Comparison of ENCODE assay signal across 8 mouse cellular contexts in genomic region chr10:59942847-59943420, GRCm38 (mm10). TPM values are rescaled to one million over a fixed set of nuclear protein-coding genes. Genes with fewer than 3 reads are reported as not detected.
DNase-seq lines count a peak whose midpoint lies in the region; ATAC-seq and TF ChIP-seq lines count a peak whose summit lies in the region.

No protein-coding gene starts in this region.

- no peaks in the 10 kb centered on the region for H3K9me3 ChIP-seq in ES-Bruce4 (replicated peaks; ENCODE audit: control insufficient read depth, insufficient read depth, low read length, poor library complexity, severe bottlenecking)
- H3K9me3 ChIP-seq in embryonic facial prominence, embryonic 13.5 days = no peaks in the 10 kb centered on the region
- H3K9me3 ChIP-seq in heart, embryonic 13.5 days = no peaks in the 10 kb centered on the region
- H3K9me3 ChIP-seq in kidney, postnatal 0 days (replicated peaks; ENCODE audit: low read length) = no peaks in the 10 kb centered on the region
- H3K9me3 ChIP-seq in liver, embryonic 15.5 days (replicated peaks) = no peaks in the 10 kb centered on the region

- no peaks in the 10 kb centered on the region for H3K36me3 ChIP-seq in ES-Bruce4 (ENCODE audit: control insufficient read depth, insufficient read depth, low read length, poor library complexity, severe bottlenecking)
- H3K36me3 ChIP-seq in embryonic facial prominence, embryonic 13.5 days = no peaks in the 10 kb centered on the region
- no peaks in the 10 kb centered on the region for H3K36me3 ChIP-seq in heart, embryonic 13.5 days
- no peaks in the 10 kb centered on the region for H3K36me3 ChIP-seq in kidney, postnatal 0 days (ENCODE audit: insufficient read depth, low read length)
- no peaks in the 10 kb centered on the region for H3K36me3 ChIP-seq in liver, embryonic 15.5 days (replicated peaks)

- H3K9ac ChIP-seq in ES-Bruce4 (ENCODE audit: low read depth, poor library complexity, severe bottlenecking) = peak overlapping the region; percentile 10
- peak overlapping the region; percentile 65 for H3K9ac ChIP-seq in embryonic facial prominence, embryonic 13.5 days
- peak overlapping the region; percentile 75 for H3K9ac ChIP-seq in heart, embryonic 13.5 days
- peak overlapping the region; percentile 46 for H3K9ac ChIP-seq in kidney, postnatal 0 days (ENCODE audit: low read depth, low read length)
- 0 out of 2 replicates have a peak overlapping the region, but pooled peaks have one; percentile 9 for H3K9ac ChIP-seq in liver, embryonic 15.5 days

- no peak for TF ChIP-seq POLR2A in ES-Bruce4 (IDR thresholded peaks at IDR 0.05; ENCODE audit: insufficient read depth, low read length)
- TF ChIP-seq POLR2A in olfactory bulb, adult 2 months (IDR thresholded peaks at IDR 0.05; ENCODE audit: insufficient read depth, low read depth, low read length) = no peak

- WGBS in embryonic facial prominence, embryonic 13.5 days = 2% methylated on average over 16 of the region's 16 CpGs
- 2% methylated on average over 16 of the region's 16 CpGs for WGBS in heart, embryonic 13.5 days
- under 1% methylated on average over 16 of the region's 16 CpGs for WGBS in kidney, postnatal 0 days
- 6% methylated on average over 16 of the region's 16 CpGs for WGBS in liver, embryonic 15.5 days (ENCODE audit: insufficient replicate concordance)
- 1% methylated on average over 16 of the region's 16 CpGs for WGBS in olfactory bulb, adult 2 months

- peak overlapping the region; percentile 62 for H3K4me2 ChIP-seq in embryonic facial prominence, embryonic 13.5 days
- H3K4me2 ChIP-seq in heart, embryonic 13.5 days = peak overlapping the region; percentile 76
- H3K4me2 ChIP-seq in kidney, postnatal 0 days (ENCODE audit: low read length) = peak overlapping the region; percentile 52
- peak overlapping the region; percentile 53 for H3K4me2 ChIP-seq in liver, embryonic 15.5 days

- TF ChIP-seq EP300 in ES-Bruce4 (IDR thresholded peaks at IDR 0.05; ENCODE audit: insufficient read depth, low read depth, low read length) = no peak

- peak overlapping the region; percentile 21 for H3K4me3 ChIP-seq in ES-Bruce4 (ENCODE audit: low read depth, low read length)
- peak overlapping the region; percentile 30 for H3K4me3 ChIP-seq in embryonic facial prominence, embryonic 13.5 days
- peak overlapping the region; percentile 44 for H3K4me3 ChIP-seq in heart, embryonic 13.5 days
- H3K4me3 ChIP-seq in kidney, postnatal 0 days (replicated peaks; ENCODE audit: low read depth, low read length) = peak overlapping the region; percentile 12; the same call in 1 of the 2 replicates
- peak overlapping the region; percentile 17 for H3K4me3 ChIP-seq in liver, embryonic 15.5 days (replicated peaks)
- peak overlapping the region; percentile 21 for H3K4me3 ChIP-seq in olfactory bulb, adult 2 months (ENCODE audit: insufficient read depth, low read depth, low read length)

- H3K4me1 ChIP-seq in ES-Bruce4 (ENCODE audit: control insufficient read depth, insufficient read depth, low read length) = peaks cover 6% of the 10 kb centered on the region
- H3K4me1 ChIP-seq in embryonic facial prominence, embryonic 13.5 days = peaks cover 20% of the 10 kb centered on the region
- peaks cover 23% of the 10 kb centered on the region for H3K4me1 ChIP-seq in heart, embryonic 13.5 days
- H3K4me1 ChIP-seq in kidney, postnatal 0 days (replicated peaks; ENCODE audit: insufficient read depth, low read length) = peaks cover 14% of the 10 kb centered on the region
- peaks cover 16% of the 10 kb centered on the region for H3K4me1 ChIP-seq in liver, embryonic 15.5 days (replicated peaks)
- H3K4me1 ChIP-seq in olfactory bulb, adult 2 months (ENCODE audit: control insufficient read depth, insufficient read depth, low read length) = peaks cover 21% of the 10 kb centered on the region

- TF ChIP-seq CTCF in ES-Bruce4 (IDR thresholded peaks at IDR 0.05; ENCODE audit: low read depth, low read length) = no peak
- no peak for TF ChIP-seq CTCF in kidney, postnatal 0 days (IDR thresholded peaks at IDR 0.05; ENCODE audit: low read depth)
- no peak for TF ChIP-seq CTCF in olfactory bulb, adult 2 months (IDR thresholded peaks at IDR 0.05; ENCODE audit: insufficient read depth, low read depth, low read length)

- H3K27ac ChIP-seq in ES-Bruce4 (ENCODE audit: insufficient read depth, low read length) = 0 out of 2 replicates have a peak overlapping the region, but pooled peaks have one; percentile 8
- H3K27ac ChIP-seq in embryonic facial prominence, embryonic 13.5 days = peak overlapping the region; percentile 85
- peak overlapping the region; percentile 83 for H3K27ac ChIP-seq in heart, embryonic 13.5 days (replicated peaks)
- H3K27ac ChIP-seq in kidney, postnatal 0 days = peak overlapping the region; percentile 83
- H3K27ac ChIP-seq in liver, embryonic 15.5 days (replicated peaks) = no peak overlapping the region
- peak overlapping the region; percentile 68 for H3K27ac ChIP-seq in olfactory bulb, adult 2 months (ENCODE audit: insufficient read depth, low read depth, low read length)

- H3K27me3 ChIP-seq in ES-Bruce4 (ENCODE audit: control insufficient read depth, insufficient read depth, low read length, poor library complexity, severe bottlenecking) = no peaks in the 10 kb centered on the region
- H3K27me3 ChIP-seq in embryonic facial prominence, embryonic 13.5 days = no peaks in the 10 kb centered on the region
- no peaks in the 10 kb centered on the region for H3K27me3 ChIP-seq in heart, embryonic 13.5 days (replicated peaks)
- no peaks in the 10 kb centered on the region for H3K27me3 ChIP-seq in kidney, postnatal 0 days (ENCODE audit: insufficient read depth, low read length)
- H3K27me3 ChIP-seq in liver, embryonic 15.5 days = peaks cover 30% of the 10 kb centered on the region

- ATAC-seq in embryonic facial prominence, embryonic 13.5 days (ENCODE audit: insufficient number of reproducible peaks, insufficient read depth, low FRiP score, low TSS enrichment, low read depth) = peak; percentile 72
- peak; percentile 30; the same call in 1 of the 2 replicates for ATAC-seq in heart, embryonic 13.5 days (ENCODE audit: extremely low read depth, insufficient number of reproducible peaks, low FRiP score, low TSS enrichment)
- ATAC-seq in kidney, postnatal 0 days (replicated peaks; ENCODE audit: low FRiP score, low read depth) = peak; percentile 84
- peak; percentile 26 for ATAC-seq in liver, embryonic 15.5 days (ENCODE audit: insufficient read depth)

- DNase-seq in adrenal gland, postnatal 10 days = peak; percentile 54
- peak; percentile 83 for DNase-seq in kidney, postnatal 0 days (ENCODE audit: low spot score)
- no peak for DNase-seq in urinary bladder, postnatal 14 days (ENCODE audit: low spot score)

RNA-seq across cellular contexts. Expression of gene Ddit4, which starts 8.7 kb away (rescaled TPM):
- polyA plus RNA-seq in ES-Bruce4 (2011; ENCODE audit: insufficient read depth, insufficient read length, low read depth, missing spikeins) = 172 and 176 TPM in 2 replicates
- 100 to 1,000 TPM in 1 of 2 experiments, 10 to 100 TPM in 1; 46.2 to 129 TPM for total RNA-seq in adrenal gland, postnatal 10 days (2021)
- 86.5 and 93.1 TPM in 2 replicates for polyA plus RNA-seq in embryonic facial prominence, embryonic 13.5 days (2015; fragmentation: Nextera tagmentation; extraction: Ambion mirVana)
- polyA plus RNA-seq in heart, embryonic 13.5 days (2015; fragmentation: Nextera tagmentation; extraction: Ambion mirVana) = 19.7 and 24.5 TPM in 2 replicates
- 23.0 and 24.0 TPM in 2 replicates for polyA plus RNA-seq in kidney, postnatal 0 days (2015; fragmentation: Nextera tagmentation; extraction: Ambion mirVana)
- 5.6 and 6.6 TPM in 2 replicates for polyA plus RNA-seq in liver, embryonic 15.5 days (2015; fragmentation: Nextera tagmentation; extraction: Ambion mirVana)
- polyA plus RNA-seq in olfactory bulb, adult 2 months (2012; ENCODE audit: insufficient read depth, insufficient read length, low replicate concordance, missing spikeins) = 264 TPM in 1 of 2 replicates, not detected in the other

RNA-seq across cellular contexts. Expression of gene Ascc1, which starts 59.7 kb away (rescaled TPM):
- 52.9 and 53.7 TPM in 2 replicates for polyA plus RNA-seq in ES-Bruce4 (2011; ENCODE audit: insufficient read depth, insufficient read length, low read depth, missing spikeins)
- 10 to 100 TPM; 26.6 to 30.7 TPM for total RNA-seq in adrenal gland, postnatal 10 days (2021)
- 48.3 and 50.3 TPM in 2 replicates for polyA plus RNA-seq in embryonic facial prominence, embryonic 13.5 days (2015; fragmentation: Nextera tagmentation; extraction: Ambion mirVana)
- 33.8 and 37.9 TPM in 2 replicates for polyA plus RNA-seq in heart, embryonic 13.5 days (2015; fragmentation: Nextera tagmentation; extraction: Ambion mirVana)
- 57.8 and 64.1 TPM in 2 replicates for polyA plus RNA-seq in kidney, postnatal 0 days (2015; fragmentation: Nextera tagmentation; extraction: Ambion mirVana)
- 15.7 and 16.5 TPM in 2 replicates for polyA plus RNA-seq in liver, embryonic 15.5 days (2015; fragmentation: Nextera tagmentation; extraction: Ambion mirVana)
- not detected in 2 replicates for polyA plus RNA-seq in olfactory bulb, adult 2 months (2012; ENCODE audit: insufficient read depth, insufficient read length, low replicate concordance, missing spikeins)

Comparison
In these comparisons a context has a peak if more than half of its experiments do, and no peak if none do; other contexts are left out.
1. H3K9ac ChIP-seq: peak in every context shown above with its lines; median percentile 75 in heart, embryonic 13.5 days; 65 in embryonic facial prominence, embryonic 13.5 days; 46 in kidney, postnatal 0 days; 10 in ES-Bruce4; 9 in liver, embryonic 15.5 days.
2. ATAC-seq: peak in every context shown above with its lines; median percentile 84 in kidney, postnatal 0 days; 72 in embryonic facial prominence, embryonic 13.5 days; 30 in heart, embryonic 13.5 days; 26 in liver, embryonic 15.5 days.
3. RNA of gene Ascc1, which starts 59.7 kb away (polyA plus RNA-seq): 57.8 to 64.1 TPM in kidney, postnatal 0 days, 52.9 to 53.7 TPM in ES-Bruce4, 48.3 to 50.3 TPM in embryonic facial prominence, embryonic 13.5 days, 33.8 to 37.9 TPM in heart, embryonic 13.5 days and 15.7 to 16.5 TPM in liver, embryonic 15.5 days; not detected in olfactory bulb, adult 2 months; every median in the first group is over 10 times any median in the second.
4. Peak in every context shown above with its lines, with median percentiles within 50 percentile points of each other: H3K4me3 ChIP-seq and H3K4me2 ChIP-seq.